Mouse (Mus musculus): Measurements from ENCODE around the gene Gm10324.
"Not testable (repeated sequence)": the region's sequence is repeated elsewhere in the genome, so short reads cannot be mapped to it uniquely, and the experiment has no call there.

The Gm10324 gene

DNA sequence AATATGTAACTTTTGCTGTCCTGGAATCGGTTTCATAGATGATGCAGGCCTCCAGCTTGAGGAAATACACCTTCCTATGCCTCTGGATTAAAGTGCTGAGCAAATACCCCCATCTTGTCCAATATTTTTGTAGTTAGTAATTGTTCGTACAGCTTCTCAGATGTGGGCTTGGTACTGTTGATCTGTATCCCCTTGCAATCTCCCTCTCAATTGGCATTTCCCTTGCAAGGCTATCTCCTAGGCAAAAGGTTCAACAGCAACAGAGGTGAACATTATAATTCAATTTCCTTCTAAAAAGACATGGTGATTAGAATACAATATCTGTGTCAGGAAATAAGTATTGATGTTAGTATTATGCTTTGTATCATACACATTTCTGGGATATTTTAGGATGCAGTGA is at the start of gene Gm10324:
Gm10324 (plus strand) TSS at position 301 of the 400 bp plus-strand sequence.
- not testable (repeated sequence) for DNase-seq (ENCODE audit: low spot score in 2 of 2)
